Mouse (Mus musculus) heart, postnatal 4 days (tissue): ENCODE data around the gene Rpl41. TPM values are rescaled to one million over a fixed set of nuclear protein-coding genes. Genes with fewer than 3 reads are reported as not detected.
A peak's percentile ranks its signal among the peaks of the same experiment; 100 is the strongest.

Source experiments
- DNase-seq: peaks from one replicate; pipeline ENCODE4 v3.0.0; 2021
- total RNA-seq, 2 experiments: library from RNA; stranded (reverse); gene quantifications; 2 replicates each; pipeline ENCODE4 v1.2.3; 2021

Rpl41 gene
- 1,000 to 10,000 TPM; 2,410 to 2,531 TPM for total RNA-seq

DNA sequence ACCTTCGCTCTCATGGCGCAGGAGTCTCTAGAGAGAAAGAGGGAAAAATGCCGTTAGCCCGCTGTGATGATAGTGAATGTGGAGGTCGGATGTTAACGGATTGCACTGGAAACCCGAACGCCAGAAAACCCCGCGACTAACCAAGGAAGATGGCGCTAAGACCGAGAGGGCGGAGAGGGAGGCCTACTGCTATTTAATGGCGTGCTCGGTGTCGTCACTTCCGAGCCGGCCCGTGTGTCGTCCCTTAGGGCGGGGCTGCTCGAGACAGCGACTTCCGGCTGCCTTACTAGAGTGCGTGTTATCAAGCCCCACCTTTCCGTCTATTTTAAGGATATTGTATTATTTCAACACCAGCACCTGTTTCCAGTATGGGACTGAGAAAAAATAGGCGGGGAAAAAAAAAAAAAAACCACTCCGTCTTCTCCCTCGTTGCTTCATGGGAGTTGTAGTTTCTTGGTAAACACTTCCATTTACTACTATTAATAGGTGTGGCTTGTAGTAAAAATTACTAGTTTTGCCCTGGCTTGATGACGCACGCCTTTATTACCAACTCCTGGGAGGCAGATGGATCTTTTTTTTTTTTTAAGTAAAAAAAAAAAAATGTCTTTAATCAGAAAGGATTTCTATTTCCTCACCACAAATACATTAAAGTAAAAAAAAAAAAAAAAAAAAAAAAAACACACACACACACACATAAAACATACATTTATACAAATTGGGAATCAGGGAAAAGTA lies at the start of gene Rpl41:
Gene Rpl41, minus strand, starts transcription at position 359 of the 735 bp plus-strand sequence.
- peak; percentile 93 for DNase-seq

DNA sequence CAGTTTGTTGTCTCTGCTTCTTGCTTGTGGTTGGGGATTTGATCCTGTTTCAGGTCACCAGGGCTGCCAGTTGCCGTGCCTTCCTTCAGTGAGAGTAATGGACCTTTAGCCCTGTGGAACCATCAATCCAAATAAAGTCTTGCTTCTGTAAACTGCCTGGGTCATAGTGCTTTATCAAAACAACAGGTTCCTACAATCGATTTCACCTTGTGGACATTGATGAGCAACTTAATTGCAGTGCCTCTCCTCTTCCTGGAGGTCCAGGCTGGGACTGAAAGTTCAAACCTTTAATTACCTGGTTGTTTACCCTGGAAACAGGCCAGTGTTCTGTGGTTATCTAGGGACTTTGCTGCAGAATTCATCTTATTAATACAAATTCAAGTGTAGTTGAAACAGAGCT lies 49.4 kb upstream of the Rpl41 start:
- no peak for DNase-seq

DNA sequence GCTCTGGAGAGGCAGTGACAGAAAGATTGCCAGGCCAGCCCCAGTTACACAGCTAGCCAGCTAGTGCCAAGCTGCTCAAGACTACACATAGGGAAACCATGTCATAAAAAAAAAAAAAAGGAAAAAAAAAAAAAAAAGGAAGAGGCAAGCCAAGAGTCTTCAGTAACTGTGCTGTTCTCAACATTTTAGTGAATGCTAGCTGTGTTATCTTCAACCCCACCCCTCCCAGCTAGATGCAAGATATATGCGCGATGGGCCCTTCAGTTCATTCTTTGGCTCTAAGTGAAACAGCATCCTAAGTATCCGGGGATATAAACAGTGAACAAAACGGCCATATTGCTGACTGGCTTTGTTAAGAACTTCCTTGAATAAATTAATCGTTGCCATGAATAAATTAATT lies 43.7 kb upstream of the Rpl41 start:
- DNase-seq = no peak

DNA sequence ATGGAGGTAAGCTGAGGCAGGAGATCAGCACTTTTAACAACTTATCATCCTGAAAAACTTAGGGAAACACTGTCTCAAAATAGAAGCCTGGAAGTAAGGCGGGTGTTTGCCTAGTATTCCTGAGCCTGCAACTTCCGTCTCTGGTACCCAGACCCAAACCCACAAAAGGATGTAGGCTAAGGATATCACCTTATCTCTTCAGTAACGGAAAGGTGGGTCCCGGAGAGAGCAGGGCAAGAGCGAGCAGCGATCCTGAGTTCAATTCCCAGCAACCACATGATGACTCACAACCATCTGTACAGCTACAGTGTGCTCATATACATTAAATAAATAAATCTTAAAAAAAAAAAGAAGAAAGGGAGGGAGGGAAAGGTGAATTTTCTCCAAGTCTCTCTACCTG lies 42.3 kb upstream of the Rpl41 start:
- DNase-seq = no peak

DNA sequence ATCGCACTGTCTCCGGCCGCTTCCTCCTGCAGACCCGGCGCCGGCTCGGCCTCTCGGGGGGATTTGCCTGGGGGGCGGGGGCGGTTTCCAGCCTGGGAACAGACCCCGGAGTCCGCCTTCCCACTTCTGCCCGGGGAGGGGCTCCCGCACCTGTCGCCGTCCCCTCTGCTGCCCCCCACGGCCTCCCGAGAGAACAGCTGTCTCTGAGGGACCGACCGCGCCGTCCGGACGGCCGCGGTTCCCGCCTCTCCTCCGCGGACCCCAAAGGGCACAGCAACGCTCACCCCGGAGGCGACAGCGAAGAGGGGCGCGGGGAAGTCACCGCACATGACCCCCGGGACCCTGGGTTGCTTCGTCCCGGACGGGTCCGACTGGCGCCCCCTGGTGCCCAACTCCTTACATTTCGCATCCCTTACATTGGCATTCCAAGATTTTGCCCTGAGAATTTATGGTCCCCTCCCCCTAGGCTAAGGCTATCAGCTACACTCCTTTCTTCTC lies 41.1 kb upstream of the Rpl41 start:
- DNase-seq = peak; percentile 67

DNA sequence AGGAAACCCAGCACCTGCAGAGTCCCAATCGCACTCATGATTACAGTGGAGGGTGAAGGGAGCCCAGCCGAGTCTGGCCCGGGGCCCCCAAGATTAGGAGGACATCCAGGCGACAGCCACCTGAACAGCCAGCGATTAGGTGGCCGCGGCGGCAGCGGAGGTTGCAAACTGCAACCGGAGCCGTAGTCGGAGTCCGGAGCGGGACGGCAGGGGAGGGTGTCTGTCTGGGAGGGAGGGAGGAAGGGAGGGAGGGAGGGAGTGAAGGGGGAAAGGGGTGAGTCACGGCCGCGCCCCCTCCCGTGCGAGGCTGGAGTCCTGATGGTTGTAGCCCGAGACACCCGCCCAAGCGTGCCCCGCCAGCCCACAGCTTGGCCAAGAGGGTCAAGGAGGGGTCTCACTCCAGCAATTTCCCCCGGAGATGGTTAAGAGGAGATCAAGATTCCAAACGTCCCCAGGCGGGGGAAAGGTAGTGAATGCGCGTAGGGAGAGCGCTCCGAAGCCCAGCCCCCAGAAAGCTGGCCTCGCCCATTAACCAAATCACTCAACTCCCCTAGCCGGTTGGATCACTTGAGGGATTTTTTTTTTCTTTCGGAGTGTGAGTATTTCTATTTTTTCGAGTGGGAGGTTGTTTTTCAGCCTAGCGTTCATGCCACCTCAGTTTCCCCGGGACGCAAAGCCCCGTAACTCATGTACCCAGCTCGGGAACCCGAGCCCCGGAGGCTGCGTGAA lies 40.5 kb upstream of the Rpl41 start, which contains the start of gene Erbb3:
Gene Erbb3, minus strand, starts transcription at position 189 of the 729 bp plus-strand sequence.
- peak; percentile 44 for DNase-seq

DNA sequence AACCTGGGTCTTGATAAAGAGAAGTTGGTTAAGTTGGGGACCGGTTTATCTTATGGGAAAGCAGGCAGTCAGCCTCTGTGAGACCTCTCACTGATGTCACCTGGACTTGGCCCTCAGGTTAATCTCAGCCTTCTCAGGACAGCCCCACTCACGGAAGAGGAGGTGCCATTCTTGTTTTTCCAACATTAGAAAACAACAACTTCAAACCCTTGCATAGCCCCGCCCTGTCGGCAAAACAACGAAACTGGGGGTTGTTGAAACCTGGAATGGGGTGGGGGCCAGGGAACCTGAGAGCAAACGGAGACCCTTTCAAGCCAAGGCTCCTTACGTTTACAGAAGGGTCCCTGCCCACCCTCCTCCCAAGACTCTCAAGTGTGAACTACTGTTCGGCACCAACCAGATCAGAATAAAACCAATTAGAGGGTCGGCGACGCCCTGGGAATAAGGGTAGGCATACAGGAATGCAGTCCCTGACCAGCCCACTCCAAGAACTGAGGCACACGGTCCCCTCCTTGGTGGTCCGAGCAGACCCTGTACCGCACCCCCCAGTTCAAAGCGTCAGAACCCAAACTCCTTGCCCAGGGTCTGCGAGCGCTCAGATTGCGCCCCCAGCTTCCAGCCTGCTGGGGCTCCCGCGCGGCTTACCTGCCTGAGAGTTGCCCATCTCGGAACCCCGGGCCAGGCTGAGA lies 39.8 kb upstream of the Rpl41 start:
- DNase-seq = no peak

DNA sequence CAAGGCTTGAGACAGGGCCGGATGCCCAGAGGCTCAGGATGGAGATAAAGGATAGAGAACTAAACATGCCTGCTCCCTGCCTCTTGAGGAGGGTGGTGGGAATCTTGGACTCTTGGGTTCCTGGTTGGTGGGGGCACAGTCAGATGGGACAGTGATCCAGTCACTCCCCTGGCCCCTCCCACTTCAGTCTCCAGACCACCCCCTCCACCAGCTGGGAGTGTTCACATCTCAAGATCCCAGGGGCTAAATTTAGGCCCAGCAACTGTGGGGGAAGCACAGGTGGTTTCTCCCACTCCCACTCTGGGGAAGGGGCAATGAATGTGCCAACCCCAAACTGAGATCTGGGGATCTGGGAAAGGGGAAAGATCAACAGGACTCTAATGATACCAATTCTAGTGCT lies 39.0 kb upstream of the Rpl41 start:
- no peak for DNase-seq

DNA sequence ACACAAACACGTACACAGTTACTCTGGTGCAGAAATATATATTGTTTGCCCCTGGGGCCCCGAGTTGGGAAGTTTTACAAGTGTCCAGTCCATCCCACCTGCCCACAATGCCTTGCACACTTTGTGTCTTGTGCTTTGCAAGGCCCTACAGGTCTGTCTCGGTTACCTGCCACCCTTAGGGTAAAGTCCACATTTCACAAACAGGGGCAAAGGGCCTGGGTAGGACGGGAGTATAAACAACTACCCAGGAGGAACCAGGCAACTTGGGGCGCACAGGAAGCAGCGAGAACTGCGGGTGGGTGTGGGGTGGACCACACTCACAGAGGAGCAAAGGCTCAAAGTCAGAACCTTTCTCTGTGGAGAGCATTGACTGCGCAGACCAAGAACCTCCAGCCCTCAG lies 38.6 kb upstream of the Rpl41 start:
- DNase-seq = no peak

DNA sequence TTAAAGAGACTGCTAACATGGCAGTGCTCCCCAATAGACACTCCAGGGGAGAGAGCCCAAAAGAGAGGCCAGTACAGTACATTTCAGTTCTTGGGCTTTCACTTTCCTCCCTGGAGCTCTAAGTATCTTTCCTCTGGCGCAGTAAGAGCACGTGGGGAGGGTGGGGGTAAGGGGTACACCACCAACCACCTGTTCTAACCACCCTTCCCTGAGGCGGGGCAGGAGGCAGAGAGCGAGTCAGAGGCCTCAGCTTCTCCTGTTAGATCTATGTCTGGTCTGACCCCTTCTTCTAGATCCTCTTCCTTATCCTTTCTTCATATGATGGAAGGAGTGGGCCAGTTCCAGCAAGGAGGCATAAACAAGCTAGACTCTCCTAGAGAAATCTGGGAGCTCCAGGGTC lies 38.0 kb upstream of the Rpl41 start:
- DNase-seq = no peak

DNA sequence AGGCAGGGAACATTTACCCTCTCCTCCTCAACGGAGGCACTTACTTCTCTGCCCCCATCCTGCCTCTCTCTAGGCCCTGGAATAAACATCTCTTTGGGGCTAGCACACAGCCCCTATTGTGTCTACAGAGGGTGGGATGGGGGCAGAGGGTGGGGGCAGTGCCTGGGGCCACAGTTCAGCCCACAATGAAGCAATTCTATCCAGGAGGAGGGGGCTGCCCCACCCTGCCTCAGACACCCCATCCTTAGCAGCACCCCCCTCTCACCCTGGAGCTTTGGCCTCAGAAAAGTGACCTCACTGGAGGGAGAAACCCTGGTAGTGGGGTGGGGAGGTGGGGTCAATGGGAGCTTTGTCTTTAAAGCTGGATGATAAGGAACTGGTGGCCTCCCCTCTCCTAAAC lies 37.4 kb upstream of the Rpl41 start:
- no peak for DNase-seq

DNA sequence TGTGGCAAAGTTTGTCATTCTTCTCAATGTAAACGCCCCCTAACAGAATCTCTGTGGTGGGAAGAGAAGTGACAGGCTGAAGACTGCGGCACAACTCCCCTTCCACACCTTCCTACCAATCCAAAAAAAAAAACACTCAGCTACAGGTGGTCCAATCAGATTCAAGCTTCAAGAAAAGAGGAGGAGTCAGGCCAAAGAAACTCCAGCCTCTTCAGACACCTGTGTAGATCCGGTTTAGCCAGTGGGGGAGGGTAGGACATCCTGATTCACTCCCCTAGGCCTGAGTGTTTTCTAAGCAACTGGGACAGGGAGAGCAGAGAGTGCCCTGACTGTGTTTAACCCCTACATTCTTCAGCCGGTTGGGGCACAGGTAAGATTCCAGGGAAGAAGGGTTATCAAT lies 35.3 kb upstream of the Rpl41 start:
- DNase-seq = no peak

DNA sequence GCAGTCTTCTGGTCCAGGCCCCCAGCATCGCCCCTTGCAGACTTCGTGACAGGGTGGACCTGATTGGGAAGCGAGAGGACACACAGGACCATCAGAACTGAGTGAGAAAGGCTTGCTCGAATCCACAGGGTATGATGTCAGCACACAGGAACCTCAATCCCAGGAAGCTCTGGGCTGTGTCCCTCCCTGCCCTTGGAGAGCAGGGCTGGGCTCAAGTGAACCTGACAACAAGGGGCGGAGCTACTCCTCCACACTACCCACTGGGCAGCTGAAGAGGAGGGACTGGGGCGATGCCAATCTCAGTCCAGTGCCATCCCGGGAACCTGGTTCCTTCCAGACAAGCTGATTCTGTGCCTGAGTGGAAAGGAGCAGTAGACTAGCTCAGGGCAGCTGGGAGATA lies 34.5 kb upstream of the Rpl41 start:
- DNase-seq = peak; percentile 73

DNA sequence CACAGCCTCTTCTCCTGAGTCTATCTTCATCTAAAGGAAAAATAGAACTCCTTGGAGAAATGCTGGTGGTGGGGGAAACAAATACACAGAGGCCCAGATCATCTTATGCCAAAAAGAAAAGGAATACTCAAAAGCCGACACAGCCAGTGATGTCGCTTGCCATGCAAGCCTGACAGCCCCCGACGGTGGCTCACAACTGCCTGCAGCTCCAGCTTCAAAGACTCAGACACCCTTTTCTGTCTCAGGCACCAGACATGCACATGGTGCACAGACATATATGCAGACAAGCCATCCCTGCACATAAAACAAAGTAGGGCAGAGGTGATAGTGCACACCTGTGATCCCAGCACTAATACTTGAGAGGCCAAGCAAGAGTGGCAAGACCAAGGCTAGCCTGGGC lies 30.6 kb upstream of the Rpl41 start:
- DNase-seq = no peak

DNA sequence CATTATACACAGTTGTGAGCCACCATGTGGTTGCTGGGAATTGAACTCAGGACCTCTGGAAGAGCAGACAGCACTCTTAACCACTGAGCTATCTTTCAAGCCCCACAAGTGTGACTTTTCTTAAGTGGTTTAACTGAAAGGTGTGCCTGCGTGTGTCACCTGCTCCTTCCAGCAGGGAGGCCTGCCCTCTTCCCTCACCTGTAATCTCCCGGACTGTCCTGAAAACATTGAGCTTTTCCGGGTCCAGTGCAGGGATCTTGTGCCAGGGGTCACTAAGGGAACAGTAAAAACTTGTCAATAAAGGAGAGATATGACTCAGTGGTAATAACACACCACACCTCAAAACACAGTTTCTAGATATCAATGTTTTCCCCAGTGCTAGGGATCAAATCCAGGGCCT lies 30.2 kb upstream of the Rpl41 start:
- DNase-seq = no peak

DNA sequence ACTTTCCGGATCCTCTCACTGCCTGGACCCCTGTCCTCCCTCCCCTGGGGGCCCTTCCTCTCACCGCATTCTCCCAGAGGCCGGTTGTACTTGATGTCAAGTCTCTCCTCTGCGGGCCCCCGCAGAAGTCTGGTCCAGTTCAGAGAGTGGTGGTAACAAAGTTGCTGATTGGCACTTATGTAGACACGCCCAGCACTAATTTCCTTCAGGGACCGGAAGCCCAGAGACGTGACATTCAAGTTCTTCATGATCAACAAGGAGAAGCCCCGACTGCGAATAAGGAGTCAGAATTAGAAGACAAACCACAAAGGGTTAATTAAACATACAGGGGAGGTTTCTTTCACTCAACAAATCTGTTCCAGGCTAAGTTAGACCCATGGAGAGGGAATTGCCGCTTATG lies 29.2 kb upstream of the Rpl41 start:
- no peak for DNase-seq

DNA sequence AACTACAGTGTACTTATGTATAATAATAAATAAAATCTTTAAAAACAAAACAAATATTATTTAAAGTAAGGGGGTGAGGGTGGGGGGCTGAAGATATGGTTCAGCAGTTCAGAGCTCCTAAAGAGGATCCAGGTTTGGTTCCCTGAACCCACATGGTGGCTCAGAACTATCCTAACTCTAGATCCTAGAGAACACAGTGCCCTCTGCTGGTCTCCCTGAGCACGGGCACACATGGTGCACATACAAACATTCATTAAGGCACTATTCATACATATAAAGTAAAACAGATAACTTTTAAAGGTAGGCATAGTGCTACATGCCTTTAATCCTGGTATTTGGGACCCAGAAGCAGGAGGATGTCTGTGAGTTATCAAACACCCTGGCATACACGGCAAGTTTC lies 26.0 kb upstream of the Rpl41 start:
- no peak for DNase-seq

DNA sequence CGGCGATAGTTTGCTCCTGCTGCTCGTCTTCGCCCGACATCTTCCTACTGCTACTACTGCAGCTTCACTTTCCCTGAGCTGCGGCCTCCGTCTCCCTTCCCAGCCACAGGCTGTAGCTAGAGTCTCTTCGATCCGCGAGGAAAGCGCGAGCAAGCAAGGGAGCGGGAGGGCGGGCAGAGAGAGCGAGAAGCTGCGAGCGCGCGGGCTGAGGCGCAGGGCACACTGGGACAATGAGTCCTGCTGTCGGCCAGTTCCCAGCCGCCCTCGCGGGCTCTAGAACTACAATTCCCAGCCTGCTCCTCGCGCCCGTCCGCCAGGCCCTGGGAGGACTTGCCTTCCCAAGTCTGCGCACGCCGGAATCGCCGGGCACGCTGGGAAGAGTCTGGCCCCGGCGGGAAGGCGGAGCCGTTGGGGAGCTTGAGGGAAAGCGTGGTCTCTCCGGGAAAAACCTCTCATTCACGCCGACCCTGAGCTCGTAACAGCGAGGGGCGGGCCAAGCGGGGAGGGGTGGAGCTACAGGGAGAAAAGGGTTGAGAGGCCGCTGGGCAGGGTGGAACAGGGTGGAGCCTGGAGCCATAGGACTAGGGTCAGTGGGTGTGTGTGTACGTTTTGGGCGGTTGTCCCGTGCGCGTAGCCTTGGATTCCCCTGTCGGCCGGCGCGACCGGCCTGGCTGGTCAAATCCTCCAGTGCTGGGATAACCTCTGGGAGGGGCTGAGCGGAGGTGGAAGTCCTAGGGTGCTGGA lies 16.9 kb upstream of the Rpl41 start, which contains the start of gene Pa2g4:
Gene Pa2g4, minus strand, starts transcription at position 200 of the 744 bp plus-strand sequence.
- peak; percentile 98 for DNase-seq

DNA sequence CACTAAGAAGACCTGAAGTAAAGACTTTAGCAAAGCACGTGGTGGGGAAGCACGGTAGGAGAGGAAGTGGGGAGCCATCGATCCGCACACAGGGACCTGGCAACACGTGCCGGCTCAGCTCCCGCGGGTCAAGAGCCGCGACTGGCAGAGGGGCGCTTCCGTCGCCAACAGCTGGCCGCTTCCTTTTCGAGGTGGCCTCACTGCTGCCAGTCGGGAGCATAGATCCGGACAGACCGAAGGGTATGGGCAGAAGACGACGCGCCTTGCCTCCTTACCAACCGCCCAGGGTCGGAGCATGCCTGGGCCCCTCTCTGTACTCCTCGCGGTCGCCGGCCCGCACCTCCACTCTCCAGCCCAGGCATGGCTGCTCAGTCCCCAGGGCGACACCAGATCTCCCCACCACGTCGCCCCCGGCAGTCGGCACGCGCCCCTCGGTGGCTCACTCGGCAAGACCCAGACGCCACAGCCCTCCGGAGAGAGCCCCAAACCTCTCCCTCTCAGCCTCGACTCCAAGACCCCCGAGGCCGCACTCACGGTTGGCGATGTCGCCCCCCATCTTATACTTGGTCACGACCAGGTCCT lies 16.2 kb upstream of the Rpl41 start:
- peak; percentile 59 for DNase-seq

DNA sequence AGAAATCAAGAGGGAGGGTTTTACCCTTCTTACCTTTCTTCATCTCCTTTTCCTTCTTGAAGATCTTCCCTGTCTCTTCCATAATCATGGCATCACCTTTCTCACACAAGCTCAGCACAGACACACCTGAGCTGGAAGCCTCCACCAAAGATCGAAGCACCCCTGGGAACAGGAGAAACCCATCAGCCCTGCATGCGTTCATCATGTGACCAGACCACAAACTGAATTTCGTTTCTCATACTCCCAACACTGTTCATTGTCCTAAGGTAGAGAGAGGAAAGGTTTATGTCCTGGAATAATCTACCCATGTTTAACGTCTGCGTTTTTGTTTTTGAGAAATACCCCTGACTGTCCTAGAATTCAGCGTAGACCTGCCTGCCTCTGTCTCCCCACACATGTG lies 14.4 kb upstream of the Rpl41 start:
- no peak for DNase-seq

DNA sequence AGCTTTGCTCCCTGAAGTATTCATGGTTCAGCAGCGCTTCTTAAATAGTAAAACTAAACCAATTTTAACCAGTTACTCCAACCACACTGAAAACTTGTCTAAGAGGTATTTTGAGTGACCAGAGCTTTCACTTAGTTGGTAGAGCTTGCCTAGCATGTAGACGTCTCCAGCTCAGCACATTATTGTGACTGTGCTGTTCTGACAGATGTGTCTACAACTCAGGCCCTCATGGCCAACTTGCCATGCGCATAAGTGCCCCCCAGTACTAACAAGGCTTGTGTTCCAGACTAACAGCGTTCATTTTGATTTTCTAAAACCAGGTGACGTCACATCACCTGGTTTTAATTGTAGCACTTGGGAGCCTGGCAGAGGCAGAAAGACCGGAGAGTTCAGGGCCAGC lies 7.9 kb upstream of the Rpl41 start:
- DNase-seq = no peak

DNA sequence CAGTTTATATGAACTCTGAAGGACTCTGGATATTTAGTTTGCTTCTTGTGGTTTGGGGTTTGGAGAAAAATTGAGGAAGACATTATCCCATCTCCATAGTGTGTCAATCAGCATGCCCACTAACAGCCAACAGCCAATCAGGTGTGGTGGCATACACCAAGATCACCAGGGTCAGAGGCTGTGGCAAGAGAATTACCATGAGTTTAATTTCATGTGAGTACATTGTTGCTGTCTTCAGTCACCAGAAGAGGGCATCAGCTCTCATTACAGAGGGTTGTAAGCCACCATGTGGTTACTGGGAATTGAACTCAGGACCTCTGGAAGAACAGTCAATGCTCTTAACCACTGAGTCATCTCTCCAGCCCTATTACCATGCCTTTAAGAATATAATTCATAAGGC lies 7.2 kb upstream of the Rpl41 start:
- DNase-seq = no peak
